Mouse (Mus musculus): Measurements from ENCODE around the gene Ifit2.
"Not testable (repeated sequence)": the region's sequence is repeated elsewhere in the genome, so short reads cannot be mapped to it uniquely, and the experiment has no call there.

Ifit2 gene

GRCm38 (mm10) chr19:34598341-34598740 is 47.8 kb downstream of the Ifit2 start:
- peak; percentile 63 to 75 for DNase-seq

- not testable (repeated sequence) for DNase-seq
Observed at GRCm38 (mm10) chr19:34599250-34599649, 48.8 kb downstream of the Ifit2 start.

- not testable (repeated sequence) for DNase-seq
Observed at GRCm38 (mm10) chr19:34601888-34602287, 51.4 kb downstream of the Ifit2 start, which contains the start of gene Ifit1bl1. Ifit1bl1 (minus strand) TSS chr19:34601956.

DNA sequence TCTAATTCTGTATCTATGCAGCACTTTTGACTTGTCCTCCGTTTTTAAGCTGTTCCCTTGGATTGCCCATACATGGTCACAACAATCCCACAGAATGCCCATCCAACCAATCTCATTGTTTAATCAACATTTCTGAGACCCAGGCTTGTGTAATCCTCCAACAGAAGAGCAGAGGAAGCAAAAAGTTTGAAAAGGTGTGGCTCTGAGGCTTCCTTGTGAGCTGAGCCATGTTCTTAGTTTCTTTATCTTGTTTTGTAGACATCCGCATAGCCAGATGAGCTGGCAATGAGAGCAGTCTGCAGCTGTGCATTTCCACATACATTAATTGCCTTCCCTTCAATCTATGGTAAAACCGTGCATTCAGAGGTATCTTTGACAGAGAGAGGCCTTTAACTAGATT is 55.0 kb downstream of the Ifit2 start:
- no peak for DNase-seq

DNA sequence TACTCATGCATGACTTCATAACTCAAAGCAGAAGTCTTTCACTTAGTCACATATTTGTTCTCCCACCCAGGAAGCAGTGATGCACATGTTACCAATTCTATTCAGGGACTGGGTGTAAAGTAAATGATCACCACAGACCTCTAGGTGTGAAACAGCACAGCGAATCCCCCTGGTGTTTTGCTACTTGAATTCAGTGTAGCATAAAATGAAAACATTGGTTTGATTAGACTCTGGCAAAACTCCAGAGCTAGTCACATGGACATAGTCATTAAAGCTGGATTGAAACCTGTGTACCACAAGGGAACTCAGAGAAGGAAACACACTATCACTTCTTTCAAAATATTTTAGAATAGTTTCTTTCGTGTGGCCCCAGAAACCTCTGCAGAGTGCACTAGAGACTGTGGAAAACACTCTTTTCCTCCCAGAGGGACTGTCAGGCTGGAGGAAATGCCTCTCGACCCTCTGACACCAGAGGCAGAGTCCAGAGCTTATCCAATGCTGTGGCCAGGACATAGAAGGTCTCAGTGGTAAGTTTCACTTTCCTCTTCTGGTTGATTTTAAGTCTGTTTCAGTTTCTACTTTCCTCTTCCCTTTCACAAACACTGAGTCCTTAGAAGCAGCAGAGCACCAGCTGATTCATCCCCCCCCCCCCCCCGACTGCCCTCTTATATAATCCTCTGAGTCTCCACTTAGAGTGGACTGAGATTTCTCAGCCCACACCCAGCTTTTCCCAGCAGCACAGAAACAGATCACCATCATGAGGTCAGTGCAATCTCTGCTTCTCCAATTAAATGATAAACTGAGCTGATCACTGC is 57.0 kb downstream of the Ifit2 start, which contains the start of gene Ifit3b:
Ifit3b (plus strand) TSS at position 734 of the 815 bp plus-strand sequence.
- peak in 1 of 2 experiments; percentile 32 for DNase-seq

DNA sequence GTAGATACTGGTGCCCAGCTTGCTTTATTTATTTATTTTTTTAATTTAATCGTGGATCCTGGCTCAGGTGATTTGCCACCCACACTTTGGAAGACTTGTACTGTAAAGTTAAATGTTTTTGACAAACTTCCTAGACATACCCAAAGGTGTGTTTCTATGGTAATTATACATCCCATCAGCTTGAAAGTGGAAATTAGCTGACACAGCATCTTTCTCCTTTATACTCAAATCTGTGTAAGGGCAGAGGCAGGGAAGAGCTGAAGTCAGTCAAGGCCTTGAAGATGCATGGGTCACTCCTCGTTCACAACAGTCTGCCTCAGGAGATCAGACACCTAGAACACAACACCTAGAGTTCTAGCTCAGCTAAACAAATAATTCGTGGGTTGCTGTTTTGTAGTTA is 59.6 kb downstream of the Ifit2 start:
- DNase-seq: not testable (repeated sequence)

DNA sequence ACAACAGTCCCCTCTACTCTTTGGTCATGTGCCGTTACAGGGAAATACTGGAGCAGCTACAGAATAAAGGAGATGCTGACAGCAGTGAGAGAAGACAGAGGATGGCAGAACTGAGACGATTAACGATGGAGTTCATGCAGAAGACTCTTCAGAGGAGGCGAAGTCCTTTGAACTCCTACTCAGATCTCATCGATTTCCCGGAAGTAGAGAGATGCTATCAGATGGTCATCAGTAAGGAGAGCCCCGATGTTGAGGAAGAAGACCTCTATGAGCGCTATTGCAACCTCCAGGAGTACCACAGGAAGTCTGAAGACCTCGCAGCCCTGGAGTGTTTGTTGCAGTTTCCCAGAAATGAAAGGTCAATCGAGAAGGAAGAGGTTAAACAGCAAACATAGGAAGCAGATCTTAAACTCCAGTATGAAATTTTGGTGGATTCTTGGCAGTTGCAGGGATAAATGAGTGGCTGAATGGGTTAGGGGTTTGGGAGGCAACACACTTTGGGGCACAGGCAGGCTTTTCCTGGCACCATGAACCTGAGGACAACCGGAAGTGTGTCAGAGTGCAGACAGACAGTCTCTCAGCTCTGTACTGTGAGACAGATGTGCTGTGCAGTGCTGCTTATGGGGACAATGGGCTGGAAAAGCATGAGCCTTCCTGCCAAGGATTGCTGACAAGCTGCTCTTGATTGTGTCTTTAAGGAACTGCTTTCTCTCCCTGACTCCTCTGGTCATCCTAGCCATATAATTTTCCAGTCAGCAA is 61.9 kb downstream of the Ifit2 start:
- DNase-seq: not testable (repeated sequence)

- DNase-seq: no peak
Observed at GRCm38 (mm10) chr19:34620871-34621270, 70.4 kb downstream of the Ifit2 start.

DNA sequence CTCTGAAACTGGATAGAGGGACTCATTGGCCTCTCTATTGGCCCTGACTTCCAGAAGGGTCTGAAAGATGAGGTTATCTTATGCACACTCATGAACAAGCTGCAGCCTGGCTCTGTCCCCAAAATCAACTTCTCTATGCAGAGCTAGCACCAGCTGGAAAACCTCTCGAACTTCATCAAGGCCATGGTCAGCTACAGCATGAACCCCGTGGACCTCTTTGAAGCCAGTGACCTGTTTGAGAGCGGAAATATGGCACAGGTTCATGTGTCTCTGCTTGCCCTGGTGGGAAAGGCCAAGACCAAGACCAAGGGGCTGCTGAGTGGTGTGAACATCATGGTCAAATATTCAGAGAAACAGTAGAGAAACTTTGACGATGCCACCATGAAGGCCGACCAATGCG is 73.3 kb downstream of the Ifit2 start:
- no peak for DNase-seq

DNA sequence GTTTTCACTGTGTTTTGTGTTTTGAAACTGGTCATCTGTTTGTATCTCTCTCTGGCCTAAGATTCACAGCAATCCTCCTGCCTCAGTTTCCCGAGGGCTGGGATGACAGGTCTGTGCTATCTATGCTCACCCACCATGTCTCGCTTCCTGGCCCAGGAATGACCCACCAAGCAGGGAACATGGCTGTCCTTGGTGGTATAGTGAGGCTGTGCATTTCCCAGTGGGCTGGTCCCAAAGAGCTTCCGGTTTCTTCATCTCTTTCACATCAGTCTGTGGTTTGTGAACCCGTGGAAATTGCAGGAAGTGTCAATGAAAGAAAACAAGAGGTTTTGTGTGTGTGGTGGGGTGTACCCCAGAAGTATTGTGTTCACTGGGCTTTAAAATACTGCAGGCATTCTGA is 74.2 kb downstream of the Ifit2 start:
- DNase-seq: no peak
